Mouse (Mus musculus) embryonic facial prominence, embryonic 14.5 days (tissue): ENCODE measurements around the gene Adarb2. TPM values are rescaled to one million over a fixed set of nuclear protein-coding genes. Genes with fewer than 3 reads are reported as not detected.
A peak's percentile ranks its signal among the peaks of the same experiment; 100 is the strongest.

Experiments used
- ATAC-seq: fragments of 200-750 bp; cut with Nextera tagmentation; 2 replicates; pipeline ENCODE4 v1.8.0; 2017; ENCODE audit warnings: low read depth, moderate number of reproducible peaks, moderate TSS enrichment
- DNase-seq: peaks from one replicate; pipeline ENCODE4 v3.0.0-alpha.2; 2015; ENCODE audit warnings: low spot score
- H3K27ac ChIP-seq: fragments of 300-500 bp; sonication (generic); replicated peaks from 2 replicates; pipeline ENCODE4 v1.5.1; 2014; ENCODE audit warnings: low read depth, mild to moderate bottlenecking, low read length, moderate library complexity
- H3K27me3 ChIP-seq: fragments of 300-500 bp; sonication (generic); replicated peaks from 2 replicates; pipeline ENCODE4 v1.6.1; 2014; ENCODE audit warnings: low read length; ENCODE audit not compliant: control insufficient read depth, insufficient read depth
- H3K36me3 ChIP-seq: fragments of 300-500 bp; sonication (generic); 2 replicates; pipeline ENCODE4 v1.6.1; 2014; ENCODE audit warnings: low read length, mixed read lengths; ENCODE audit not compliant: control insufficient read depth, insufficient read depth
- H3K4me1 ChIP-seq: fragments of 300-500 bp; sonication (generic); 2 replicates; pipeline ENCODE4 v1.6.1; 2014; ENCODE audit warnings: antibody characterized with exemption, low read length; ENCODE audit not compliant: control insufficient read depth, insufficient read depth
- H3K4me2 ChIP-seq: fragments of 300-500 bp; sonication (generic); 2 replicates; pipeline ENCODE4 v1.6.1; 2014; ENCODE audit warnings: low read depth, mild to moderate bottlenecking, low read length, moderate library complexity, mixed read lengths
- H3K4me3 ChIP-seq: fragments of 300-500 bp; sonication (generic); 2 replicates; pipeline ENCODE4 v1.5.1; 2014; ENCODE audit warnings: low read depth, mild to moderate bottlenecking, low read length
- H3K9ac ChIP-seq: fragments of 300-500 bp; sonication (generic); 2 replicates; pipeline ENCODE4 v1.6.1; 2014; ENCODE audit warnings: low read depth, mild to moderate bottlenecking, low read length, moderate library complexity, mixed read lengths
- H3K9me3 ChIP-seq: fragments of 300-500 bp; sonication (generic); 2 replicates; pipeline ENCODE4 v1.6.1; 2016; ENCODE audit warnings: low read length; ENCODE audit not compliant: control insufficient read depth
- WGBS: fragments of 180-500 bp; shearing (Covaris S2); extraction: QIAGEN DNeasy Blood & Tissue Kit; methylation state at CpG from one replicate; pipeline ENCODE4 v1.1.7; 2014; 5-methylcytosine and 5-hydroxymethylcytosine counted together
- polyA plus RNA-seq: library from polyadenylated mRNA; unstranded; fragments of >200 nt; fragmentation: Nextera tagmentation; extraction: Ambion mirVana; gene quantifications from 2 replicates; pipeline ENCODE4 v1.2.1, GENCODE M21; 2014

The Adarb2 gene
- polyA plus RNA-seq, 1 experiment from 2014 or later: 1.7 TPM

- no peaks in the 10 kb centered on the region for H3K36me3 ChIP-seq
- H3K27ac ChIP-seq: no peak overlapping the region
- H3K4me1 ChIP-seq: no peaks in the 10 kb centered on the region
- DNase-seq (no peak), ATAC-seq (no peak)
- no peak overlapping the region for H3K9ac ChIP-seq
- no peaks in the 10 kb centered on the region for H3K9me3 ChIP-seq
- H3K27me3 ChIP-seq: no peaks in the 10 kb centered on the region
- WGBS: 84% methylated on average over 5 of the region's 5 CpGs
- H3K4me3 ChIP-seq: no peak overlapping the region
- H3K4me2 ChIP-seq: no peak overlapping the region
Measured at GRCm38 (mm10) chr13:8493363-8493762, 290.7 kb downstream of the Adarb2 start.

- Histone ChIP-seq H3K9me3 (no peaks in the 10 kb centered on the region), H3K27ac (no peak overlapping the region), H3K4me1 (no peaks in the 10 kb centered on the region), H3K9ac (no peak overlapping the region), H3K36me3 (no peaks in the 10 kb centered on the region), H3K27me3 (no peaks in the 10 kb centered on the region), H3K4me2 (no peak overlapping the region), H3K4me3 (no peak overlapping the region)
- ATAC-seq (0 out of 2 replicates have a peak, but pooled peaks have one; percentile 33), DNase-seq (no peak)
- 70% methylated on average over 5 of the region's 5 CpGs for WGBS
Measured at GRCm38 (mm10) chr13:8499551-8499950, 296.9 kb downstream of the Adarb2 start.

GRCm38 (mm10) chr13:8511069-8511817 lies 308.6 kb downstream of the Adarb2 start:
- Histone ChIP-seq H3K27me3 (no peaks in the 10 kb centered on the region), H3K4me1 (no peaks in the 10 kb centered on the region), H3K4me2 (no peak overlapping the region), H3K9me3 (no peaks in the 10 kb centered on the region), H3K36me3 (no peaks in the 10 kb centered on the region), H3K4me3 (no peak overlapping the region), H3K27ac (no peak overlapping the region), H3K9ac (no peak overlapping the region)
- DNase-seq (no peak), ATAC-seq (no peak)
- 59% methylated on average over 7 of the region's 7 CpGs for WGBS

GRCm38 (mm10) chr13:8515979-8516715 lies 313.5 kb downstream of the Adarb2 start:
- H3K27me3 ChIP-seq: no peaks in the 10 kb centered on the region
- no peak for DNase-seq
- H3K4me2 ChIP-seq: no peak overlapping the region
- WGBS: 67% methylated on average over 4 of the region's 4 CpGs
- H3K9ac ChIP-seq: no peak overlapping the region
- no peak overlapping the region for H3K4me3 ChIP-seq
- no peak overlapping the region for H3K27ac ChIP-seq
- no peaks in the 10 kb centered on the region for H3K36me3 ChIP-seq
- no peaks in the 10 kb centered on the region for H3K4me1 ChIP-seq
- ATAC-seq: no peak
- H3K9me3 ChIP-seq: no peaks in the 10 kb centered on the region

- DNase-seq: no peak
- no peak overlapping the region for H3K4me2 ChIP-seq
- H3K4me3 ChIP-seq: no peak overlapping the region
- no peaks in the 10 kb centered on the region for H3K4me1 ChIP-seq
- no peak overlapping the region for H3K9ac ChIP-seq
- WGBS: 50% methylated on average over 5 of the region's 5 CpGs
- no peaks in the 10 kb centered on the region for H3K9me3 ChIP-seq
- no peaks in the 10 kb centered on the region for H3K27me3 ChIP-seq
- no peak overlapping the region for H3K27ac ChIP-seq
- no peaks in the 10 kb centered on the region for H3K36me3 ChIP-seq
- no peak for ATAC-seq
Measured at GRCm38 (mm10) chr13:8519204-8519603, 316.5 kb downstream of the Adarb2 start.

GRCm38 (mm10) chr13:8525748-8526631 lies 323.3 kb downstream of the Adarb2 start:
- no peak for ATAC-seq
- Histone ChIP-seq H3K27ac (no peak overlapping the region), H3K9me3 (no peaks in the 10 kb centered on the region), H3K9ac (no peak overlapping the region), H3K4me2 (no peak overlapping the region), H3K4me3 (no peak overlapping the region), H3K27me3 (no peaks in the 10 kb centered on the region), H3K36me3 (no peaks in the 10 kb centered on the region), H3K4me1 (no peaks in the 10 kb centered on the region)
- WGBS: 72% methylated on average over 9 of the region's 9 CpGs
- no peak for DNase-seq

- H3K4me2 ChIP-seq: no peak overlapping the region
- H3K27me3 ChIP-seq: no peaks in the 10 kb centered on the region
- DNase-seq (no peak), ATAC-seq (no peak)
- H3K4me3 ChIP-seq: no peak overlapping the region
- H3K4me1 ChIP-seq: no peaks in the 10 kb centered on the region
- no peaks in the 10 kb centered on the region for H3K36me3 ChIP-seq
- H3K9ac ChIP-seq: no peak overlapping the region
- no peaks in the 10 kb centered on the region for H3K9me3 ChIP-seq
- WGBS: 82% methylated on average over 9 of the region's 9 CpGs
- no peak overlapping the region for H3K27ac ChIP-seq
Measured at GRCm38 (mm10) chr13:8534265-8535113, 331.8 kb downstream of the Adarb2 start.

GRCm38 (mm10) chr13:8538481-8538880 lies 335.8 kb downstream of the Adarb2 start:
- Histone ChIP-seq H3K27ac (no peak overlapping the region), H3K9ac (no peak overlapping the region), H3K9me3 (no peaks in the 10 kb centered on the region), H3K27me3 (no peaks in the 10 kb centered on the region), H3K4me3 (no peak overlapping the region), H3K4me1 (no peaks in the 10 kb centered on the region), H3K4me2 (no peak overlapping the region), H3K36me3 (no peaks in the 10 kb centered on the region)
- WGBS: 88% methylated on average over 2 of the region's 2 CpGs
- no peak for ATAC-seq
- no peak for DNase-seq
